Mouse (Mus musculus): ENCODE data around the gene Nthl1.
"Not testable (repeated sequence)": the region's sequence is repeated elsewhere in the genome, so short reads cannot be mapped to it uniquely, and the experiment has no call there.

The Nthl1 gene

GRCm38 (mm10) chr17:24651835-24652234, 19.4 kb downstream of the Nthl1 start:
- DNase-seq, result no peak

DNA sequence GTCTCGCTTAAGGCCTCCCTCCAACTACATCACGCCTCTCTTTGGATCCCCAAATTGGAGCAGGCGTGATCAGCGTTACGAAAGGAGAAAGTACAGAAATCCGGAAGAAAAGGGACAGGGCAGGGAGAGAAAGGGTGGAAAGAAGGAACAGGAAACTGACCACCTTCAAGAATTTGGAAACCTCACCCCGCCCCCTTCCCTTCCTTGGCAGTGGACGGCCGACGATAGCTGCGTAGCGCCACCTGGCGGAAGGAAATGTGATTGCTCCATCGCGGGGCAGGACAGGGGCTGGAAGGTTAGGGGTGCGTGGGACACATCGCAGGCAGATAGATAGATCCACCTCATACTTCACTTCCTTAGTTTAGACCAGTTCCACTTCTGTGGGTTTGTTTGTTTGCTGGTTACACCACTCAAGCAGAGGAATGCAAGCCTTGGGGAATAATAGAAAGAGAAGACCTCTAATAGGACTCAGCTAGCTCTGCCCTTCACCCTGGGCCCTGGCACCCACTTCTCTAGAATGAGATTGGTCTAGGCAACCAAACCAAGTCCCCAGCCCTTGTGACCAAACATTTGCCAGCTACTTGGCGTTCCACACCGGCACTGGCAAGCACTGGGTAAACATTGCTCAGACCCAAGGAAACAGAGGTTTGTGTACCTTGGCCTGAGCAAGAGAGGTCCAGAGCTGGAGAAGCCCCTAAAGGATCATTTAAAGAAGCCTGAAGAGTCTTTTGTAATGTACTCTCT, 21.7 kb downstream of the Nthl1 start:
- DNase-seq, result peak; percentile 82 to 89

DNA sequence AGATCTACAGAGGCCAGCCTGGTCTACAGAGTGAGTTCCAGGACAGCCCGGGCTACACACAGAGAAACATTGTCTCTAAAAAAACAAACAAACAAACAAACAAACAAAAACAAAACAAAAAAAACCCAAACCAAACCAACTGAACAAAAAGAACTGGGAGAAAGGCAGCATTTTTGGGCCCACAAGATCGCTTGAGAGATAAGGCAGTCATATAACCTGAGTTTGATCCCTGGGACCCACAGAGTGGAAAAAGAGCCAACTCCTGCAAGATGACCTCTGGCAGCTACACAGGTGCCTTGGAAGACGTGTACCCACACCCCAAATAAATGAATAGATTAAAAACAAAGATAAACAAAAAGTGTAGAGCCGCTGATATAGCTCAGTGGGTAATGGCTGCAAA, 22.5 kb downstream of the Nthl1 start:
- no peak for DNase-seq

GRCm38 (mm10) chr17:24658017-24658758, 25.7 kb downstream of the Nthl1 start, which contains the start of gene Npw:
Npw (minus strand) TSS chr17:24658457.
- DNase-seq, result peak in 1 of 2 experiments; percentile 56

- DNase-seq, result not testable (repeated sequence)
These were observed 34.5 kb downstream of the Nthl1 start for GRCm38 (mm10) chr17:24667011-24667410.

GRCm38 (mm10) chr17:24667416-24667815, 34.9 kb downstream of the Nthl1 start:
- peak; percentile 82 to 86 for DNase-seq

DNA sequence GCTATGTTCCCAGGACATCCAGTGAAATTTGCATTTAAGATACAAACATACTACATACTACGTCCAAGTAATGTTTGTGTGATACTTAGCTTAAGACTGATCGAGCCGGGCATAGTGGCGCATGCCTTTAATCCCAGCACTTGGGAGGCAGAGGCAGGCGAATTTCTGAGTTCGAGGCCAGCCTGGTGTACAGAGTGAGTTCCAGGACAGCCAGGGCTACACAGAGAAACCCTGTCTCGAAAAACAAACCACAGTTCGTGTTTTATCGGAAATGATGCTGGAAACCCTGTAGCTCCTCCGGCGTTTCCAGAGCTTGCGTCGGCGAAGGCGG, 36.7 kb downstream of the Nthl1 start:
- not testable (repeated sequence) for DNase-seq

GRCm38 (mm10) chr17:24669545-24670245, 37.2 kb downstream of the Nthl1 start, which contains the start of gene Zfp598:
Zfp598 (plus strand) TSS chr17:24669687.
- DNase-seq, result peak; percentile 97

- no peak for DNase-seq
These were observed 37.9 kb downstream of the Nthl1 start for GRCm38 (mm10) chr17:24670246-24670844.

DNA sequence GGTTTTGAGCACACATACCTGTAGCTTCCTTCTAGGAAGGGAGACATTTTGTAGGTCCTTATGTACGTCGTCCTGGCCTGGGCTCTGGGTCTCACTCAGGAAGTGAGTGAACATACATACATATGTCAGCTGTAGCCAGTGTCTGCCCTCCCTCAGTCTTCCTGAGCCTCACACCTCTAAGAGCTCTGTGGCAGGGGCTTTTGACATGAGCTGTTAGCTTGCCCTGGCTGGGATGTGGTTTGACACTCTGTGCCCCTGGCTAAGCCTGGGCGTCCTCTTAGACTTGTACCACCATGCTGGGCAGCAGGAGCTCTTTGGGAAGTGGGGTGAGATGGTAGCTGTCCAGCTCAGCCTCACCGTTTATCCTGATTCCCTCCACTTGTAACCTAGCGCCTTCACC, 38.9 kb downstream of the Nthl1 start:
- DNase-seq, result no peak

- DNase-seq, result peak; percentile 62 to 87
These were observed 39.7 kb downstream of the Nthl1 start for GRCm38 (mm10) chr17:24672141-24672540.

- no peak for DNase-seq
These were observed 41.8 kb downstream of the Nthl1 start for GRCm38 (mm10) chr17:24674277-24674676.

DNA sequence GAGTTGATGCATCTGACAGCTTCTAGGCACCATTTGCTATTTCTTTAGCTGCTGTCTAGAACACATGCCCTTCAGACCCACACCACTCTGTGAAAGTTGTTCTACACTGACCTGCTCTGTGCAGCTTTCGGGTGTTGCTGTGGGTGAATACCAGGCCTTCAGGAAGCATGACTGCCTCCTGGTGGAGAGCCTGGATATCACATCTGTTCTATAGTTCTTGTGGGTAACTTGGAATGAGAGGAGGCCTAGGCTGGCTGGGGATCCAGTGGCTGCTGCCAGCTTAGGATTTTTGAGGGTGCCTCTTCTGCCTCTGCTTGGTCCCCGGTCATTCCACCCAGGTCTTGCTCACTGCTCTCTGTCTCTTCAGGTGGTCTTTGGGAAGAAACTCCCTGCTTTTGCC, 43.7 kb downstream of the Nthl1 start:
- peak; percentile 70 to 82 for DNase-seq

DNA sequence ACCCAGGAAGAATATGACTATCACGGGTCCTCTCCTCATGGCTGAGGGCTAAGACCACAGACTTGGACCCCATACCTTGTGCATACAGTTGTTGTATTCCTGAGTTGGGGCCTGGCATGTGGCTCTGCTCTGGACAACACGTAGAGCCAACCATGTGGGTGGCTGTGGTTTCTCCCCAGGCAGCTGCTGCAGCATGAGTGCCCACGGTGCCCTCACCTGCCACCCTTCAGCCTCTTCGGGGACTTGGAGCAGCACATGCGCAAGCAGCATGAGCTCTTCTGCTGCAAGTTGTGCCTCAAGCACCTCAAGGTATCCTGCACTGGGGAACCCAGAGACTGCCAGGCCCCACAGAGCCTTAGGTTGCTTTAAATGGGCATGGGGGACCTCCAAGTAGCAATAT, 44.4 kb downstream of the Nthl1 start:
- DNase-seq, result no peak

DNA sequence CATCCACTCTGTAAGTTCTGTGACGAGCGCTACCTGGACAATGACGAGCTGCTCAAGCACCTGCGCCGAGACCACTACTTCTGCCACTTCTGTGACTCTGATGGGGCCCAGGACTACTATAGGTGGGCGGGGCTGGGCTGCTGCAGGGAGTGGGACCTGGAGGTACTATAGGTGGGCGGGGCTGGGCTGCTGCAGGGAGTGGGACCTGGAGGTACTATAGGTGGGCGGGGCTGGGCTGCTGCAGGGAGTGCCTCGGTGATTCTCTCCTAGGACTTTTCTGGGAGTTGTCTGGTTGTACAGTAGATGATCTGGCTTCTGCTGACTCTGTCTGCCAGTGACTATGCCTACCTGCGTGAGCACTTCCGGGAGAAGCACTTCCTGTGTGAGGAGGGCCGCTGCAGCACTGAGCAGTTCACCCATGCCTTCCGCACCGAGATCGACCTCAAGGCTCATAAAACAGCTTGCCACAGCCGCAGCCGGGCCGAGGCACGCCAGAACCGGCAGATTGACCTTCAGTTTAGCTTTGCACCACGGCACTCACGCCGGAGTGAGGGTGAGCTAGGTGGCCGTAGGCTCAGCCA, 45.1 kb downstream of the Nthl1 start:
- no peak for DNase-seq

DNA sequence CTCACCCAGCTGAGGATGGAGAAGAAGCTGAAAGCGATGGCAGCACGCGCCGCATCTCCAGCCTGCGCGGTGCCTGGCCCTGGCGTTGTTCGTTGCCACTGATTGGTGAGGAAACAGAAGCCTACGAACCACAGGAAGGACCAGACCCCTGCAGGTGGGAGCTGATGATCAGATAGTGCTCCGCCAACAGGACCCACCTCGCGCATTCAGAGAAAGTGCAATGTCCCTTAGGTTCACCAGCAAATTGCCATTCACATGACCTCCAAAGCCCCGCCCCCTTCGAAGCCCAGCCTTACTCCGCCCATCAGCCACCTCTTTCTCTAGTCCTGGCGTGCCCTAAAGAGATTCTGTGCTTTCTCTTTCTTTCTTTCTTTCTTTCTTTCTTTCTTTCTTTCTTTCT, 54.0 kb downstream of the Nthl1 start:
- DNase-seq, result peak; percentile 71 to 72

- DNase-seq, result peak; percentile 76 to 81
These were observed 54.7 kb downstream of the Nthl1 start for GRCm38 (mm10) chr17:24687146-24687595.

- no peak for DNase-seq
These were observed 55.1 kb downstream of the Nthl1 start for GRCm38 (mm10) chr17:24687599-24687998.
